Mouse (Mus musculus): ENCODE measurements around the gene Rhoc. TPM values are rescaled to one million over a fixed set of nuclear protein-coding genes. Genes with fewer than 3 reads are reported as not detected.

The Rhoc gene
- polyA plus RNA-seq, 1 experiment from 2014 or later = 20.3 TPM

DNA sequence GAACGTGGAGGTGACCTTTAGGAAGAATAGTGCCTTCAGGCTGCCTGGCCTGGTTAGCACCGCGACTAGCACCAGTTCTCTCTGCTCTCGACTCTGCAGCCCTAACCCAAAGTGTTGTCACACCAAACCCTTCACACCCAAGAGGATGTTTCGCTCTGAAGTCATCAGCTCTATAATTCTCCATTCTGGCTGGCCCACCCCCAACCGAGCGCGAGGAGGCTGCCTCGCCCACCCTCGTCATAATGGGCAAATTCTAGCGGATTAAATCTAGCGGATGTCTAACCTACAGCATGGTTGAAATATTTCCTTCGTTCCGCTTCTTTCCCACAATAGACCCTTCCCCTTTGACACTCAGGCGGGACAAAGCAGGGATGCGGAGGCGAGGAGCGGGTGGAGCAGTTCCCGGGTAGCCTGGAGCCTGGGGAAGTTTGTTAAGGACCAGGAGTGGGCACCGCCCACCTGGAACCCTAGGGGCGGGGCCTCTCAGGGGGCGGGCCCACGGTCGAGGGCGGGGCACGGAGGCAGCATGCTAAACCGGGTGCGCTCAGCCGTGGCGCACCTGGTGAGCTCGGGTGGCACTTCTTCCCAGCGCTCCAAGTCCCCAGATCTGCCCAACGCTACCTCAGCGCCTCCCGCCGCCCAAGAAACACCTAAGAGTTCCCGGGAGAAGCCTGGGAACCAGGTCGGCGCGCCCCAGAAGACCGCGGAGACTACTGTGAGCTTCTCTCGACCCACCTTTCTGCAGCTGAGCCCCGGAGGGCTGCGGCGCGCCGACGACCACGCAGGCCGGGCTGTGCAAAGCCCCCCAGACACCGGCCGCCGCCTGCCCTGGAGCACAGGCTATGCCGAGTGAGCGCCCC, 7.4 kb upstream of the Rhoc start, which contains the start of gene Ppm1j:
TSS of gene Ppm1j (plus strand) at position 496 of the 860 bp plus-strand sequence.
- Histone ChIP-seq H3K4me3 (ENCODE audit: low read depth, low read length) (peak within 1 kb of the TSS; percentile 55), H3K9me3 (replicated peaks; ENCODE audit: control insufficient read depth, low read length) (no peaks in the 10 kb centered on the region), H3K36me3 (ENCODE audit: control insufficient read depth, insufficient read depth) (no peaks in the 10 kb centered on the region), H3K4me1 (ENCODE audit: control insufficient read depth, low read depth, low read length) (peaks cover 16% of the 10 kb centered on the region), H3K9ac (ENCODE audit: low read depth, low read length) (peak within 1 kb of the TSS; percentile 18; the same call in 1 of the 2 replicates), H3K27me3 (ENCODE audit: control insufficient read depth, insufficient read depth, low read depth, low read length) (peaks cover 89% of the 10 kb centered on the region), H3K27ac (ENCODE audit: low read length) (no peak within 1 kb of the TSS), H3K4me2 (ENCODE audit: low read depth, low read length) (peak within 1 kb of the TSS; percentile 72)
- 1% methylated on average over 56 of the region's 56 CpGs for WGBS (ENCODE audit: insufficient replicate concordance)
- peak; percentile 74 for ATAC-seq (ENCODE audit: low read depth)

DNA sequence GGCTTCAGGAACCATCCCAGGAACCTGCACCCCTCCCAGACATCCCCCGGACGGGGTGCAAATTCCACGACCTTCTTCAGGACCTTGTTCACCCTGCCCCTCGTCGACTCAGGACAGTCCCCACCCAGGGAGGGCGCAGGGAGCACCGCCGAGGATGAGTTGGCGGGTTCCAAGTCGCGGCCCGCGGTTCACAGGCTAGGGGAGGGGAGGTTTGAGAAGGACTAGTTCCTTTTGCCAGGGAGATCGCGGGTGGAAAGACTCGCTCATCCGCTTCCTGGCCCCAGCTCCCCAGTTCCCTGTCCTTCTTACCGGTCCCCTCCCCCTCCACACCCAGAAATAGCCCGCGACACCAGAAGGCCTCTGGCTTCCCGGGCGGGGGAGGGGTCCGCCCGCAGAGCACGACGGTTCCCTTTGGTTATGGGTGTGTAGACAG, 6.7 kb upstream of the Rhoc start, which contains the start of gene Fam19a3:
TSS of gene Fam19a3 (minus strand) at position 370 of the 433 bp plus-strand sequence.
- WGBS (ENCODE audit: insufficient replicate concordance) = 0% methylated on average over 26 of the region's 26 CpGs
- H3K4me2 ChIP-seq (ENCODE audit: low read depth, low read length) = peak within 1 kb of the TSS; percentile 72
- peak within 1 kb of the TSS; percentile 55 for H3K4me3 ChIP-seq (ENCODE audit: low read depth, low read length)
- peaks cover 85% of the 10 kb centered on the region for H3K27me3 ChIP-seq (ENCODE audit: control insufficient read depth, insufficient read depth, low read depth, low read length)
- H3K9me3 ChIP-seq (replicated peaks; ENCODE audit: control insufficient read depth, low read length) = no peaks in the 10 kb centered on the region
- peak within 1 kb of the TSS; percentile 18; the same call in 1 of the 2 replicates for H3K9ac ChIP-seq (ENCODE audit: low read depth, low read length)
- no peaks in the 10 kb centered on the region for H3K36me3 ChIP-seq (ENCODE audit: control insufficient read depth, insufficient read depth)
- ATAC-seq (ENCODE audit: low read depth) = 0 out of 2 replicates have a peak, but pooled peaks have one; percentile 2
- no peak within 1 kb of the TSS for H3K27ac ChIP-seq (ENCODE audit: low read length)
- peaks cover 16% of the 10 kb centered on the region for H3K4me1 ChIP-seq (ENCODE audit: control insufficient read depth, low read depth, low read length)

DNA sequence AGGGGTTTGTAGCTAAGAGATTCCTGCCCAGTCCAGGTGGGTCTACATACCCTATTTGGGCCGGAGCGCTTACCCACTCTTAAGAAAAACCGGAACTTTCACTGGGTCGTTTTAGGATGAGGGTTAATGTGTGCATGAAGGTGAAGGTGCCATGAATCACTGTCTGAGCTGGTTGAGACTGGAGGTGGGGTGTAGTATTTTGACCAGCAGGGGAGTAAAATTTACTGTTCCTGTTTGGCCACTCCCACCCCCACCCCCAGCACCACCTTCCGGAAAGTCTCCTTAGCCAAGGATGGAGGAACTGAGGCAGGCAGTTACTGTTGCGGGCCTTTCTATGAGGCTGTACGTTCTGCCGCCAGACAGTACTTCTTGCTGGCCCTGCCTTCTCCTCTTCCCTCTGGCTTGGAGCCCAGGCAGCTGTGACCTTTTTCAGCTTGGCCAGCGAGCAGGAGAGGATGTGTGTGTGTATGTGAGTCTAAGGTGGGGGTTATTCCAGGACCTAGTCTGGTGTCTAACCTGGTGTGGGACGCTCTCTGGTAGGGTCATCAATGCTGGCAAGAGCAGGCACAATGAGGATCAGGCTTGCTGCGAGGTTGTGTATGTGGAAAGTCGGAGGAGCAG, 6.0 kb upstream of the Rhoc start:
- Histone ChIP-seq H3K4me2 (ENCODE audit: low read depth, low read length) (peak overlapping the region; percentile 72), H3K36me3 (ENCODE audit: control insufficient read depth, insufficient read depth) (no peaks in the 10 kb centered on the region), H3K4me3 (ENCODE audit: low read depth, low read length) (peak overlapping the region; percentile 55; the same call in 1 of the 2 replicates), H3K9me3 (replicated peaks; ENCODE audit: control insufficient read depth, low read length) (no peaks in the 10 kb centered on the region), H3K4me1 (ENCODE audit: control insufficient read depth, low read depth, low read length) (peaks cover 16% of the 10 kb centered on the region), H3K27ac (ENCODE audit: low read length) (no peak overlapping the region), H3K27me3 (ENCODE audit: control insufficient read depth, insufficient read depth, low read depth, low read length) (peaks cover 79% of the 10 kb centered on the region), H3K9ac (ENCODE audit: low read depth, low read length) (no peak overlapping the region)
- WGBS (ENCODE audit: insufficient replicate concordance) = 19% methylated on average over 12 of the region's 12 CpGs
- ATAC-seq (ENCODE audit: low read depth) = no peak

DNA sequence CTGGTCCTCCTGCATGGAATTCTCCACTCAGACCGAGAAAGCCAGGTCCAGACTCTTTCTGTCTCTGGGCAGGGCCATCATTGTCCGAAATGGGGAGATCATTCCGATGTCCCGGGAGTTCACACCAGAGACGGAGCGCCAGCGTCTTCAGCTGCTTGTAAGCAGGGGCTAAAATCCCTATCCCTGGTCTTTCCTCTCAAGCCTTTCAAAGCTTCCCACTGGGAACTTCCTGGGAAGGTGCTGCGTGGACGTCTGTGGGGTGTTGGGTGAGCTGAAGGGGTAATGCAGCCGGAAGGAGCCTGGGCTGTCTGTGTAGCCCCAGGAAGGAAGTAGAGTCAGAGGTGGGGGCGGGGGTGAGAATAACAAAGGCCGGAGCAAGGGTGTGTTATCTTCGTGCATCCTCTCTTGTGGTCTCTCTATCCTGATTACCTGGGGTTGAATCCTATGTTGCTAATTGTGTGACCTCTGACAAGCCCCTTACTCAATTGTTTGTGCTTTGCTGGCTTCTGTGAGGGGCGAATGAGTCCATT, 4.1 kb upstream of the Rhoc start:
- 22% methylated on average over 13 of the region's 14 CpGs for WGBS (ENCODE audit: insufficient replicate concordance)
- peaks cover 74% of the 10 kb centered on the region for H3K27me3 ChIP-seq (ENCODE audit: control insufficient read depth, insufficient read depth, low read depth, low read length)
- H3K27ac ChIP-seq (ENCODE audit: low read length) = no peak overlapping the region
- H3K9me3 ChIP-seq (replicated peaks; ENCODE audit: control insufficient read depth, low read length) = no peaks in the 10 kb centered on the region
- no peaks in the 10 kb centered on the region for H3K36me3 ChIP-seq (ENCODE audit: control insufficient read depth, insufficient read depth)
- no peak overlapping the region for H3K9ac ChIP-seq (ENCODE audit: low read depth, low read length)
- no peak overlapping the region for H3K4me2 ChIP-seq (ENCODE audit: low read depth, low read length)
- H3K4me1 ChIP-seq (ENCODE audit: control insufficient read depth, low read depth, low read length) = peaks cover 16% of the 10 kb centered on the region
- no peak for ATAC-seq (ENCODE audit: low read depth)
- no peak overlapping the region for H3K4me3 ChIP-seq (ENCODE audit: low read depth, low read length)

DNA sequence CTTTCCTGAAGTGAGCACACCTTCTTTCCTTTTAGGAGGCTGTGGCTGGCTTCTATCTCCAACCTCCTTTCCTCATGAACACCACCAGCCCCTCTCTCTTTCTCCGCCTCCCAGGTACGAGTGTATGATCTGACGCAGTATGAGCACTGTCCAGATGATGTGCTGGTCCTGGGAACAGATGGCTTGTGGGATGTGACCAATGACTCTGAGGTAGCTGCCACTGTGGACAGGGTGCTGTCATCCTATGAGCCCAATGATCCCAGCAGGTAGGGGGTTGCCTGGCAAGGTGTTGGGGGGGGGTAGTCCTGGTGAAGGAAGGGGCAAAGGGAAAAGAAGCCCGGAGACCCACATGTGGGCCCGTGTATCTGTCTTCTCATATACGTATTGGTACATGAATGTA, 2.9 kb upstream of the Rhoc start:
- Histone ChIP-seq H3K4me1 (ENCODE audit: control insufficient read depth, low read depth, low read length) (peaks cover 16% of the 10 kb centered on the region), H3K27ac (ENCODE audit: low read length) (no peak overlapping the region), H3K36me3 (ENCODE audit: control insufficient read depth, insufficient read depth) (no peaks in the 10 kb centered on the region), H3K9ac (ENCODE audit: low read depth, low read length) (no peak overlapping the region), H3K4me2 (ENCODE audit: low read depth, low read length) (no peak overlapping the region), H3K4me3 (ENCODE audit: low read depth, low read length) (no peak overlapping the region), H3K9me3 (replicated peaks; ENCODE audit: control insufficient read depth, low read length) (no peaks in the 10 kb centered on the region), H3K27me3 (ENCODE audit: control insufficient read depth, insufficient read depth, low read depth, low read length) (peaks cover 69% of the 10 kb centered on the region)
- ATAC-seq (ENCODE audit: low read depth) = no peak
- WGBS (ENCODE audit: insufficient replicate concordance) = 66% methylated on average over 6 of the region's 6 CpGs

DNA sequence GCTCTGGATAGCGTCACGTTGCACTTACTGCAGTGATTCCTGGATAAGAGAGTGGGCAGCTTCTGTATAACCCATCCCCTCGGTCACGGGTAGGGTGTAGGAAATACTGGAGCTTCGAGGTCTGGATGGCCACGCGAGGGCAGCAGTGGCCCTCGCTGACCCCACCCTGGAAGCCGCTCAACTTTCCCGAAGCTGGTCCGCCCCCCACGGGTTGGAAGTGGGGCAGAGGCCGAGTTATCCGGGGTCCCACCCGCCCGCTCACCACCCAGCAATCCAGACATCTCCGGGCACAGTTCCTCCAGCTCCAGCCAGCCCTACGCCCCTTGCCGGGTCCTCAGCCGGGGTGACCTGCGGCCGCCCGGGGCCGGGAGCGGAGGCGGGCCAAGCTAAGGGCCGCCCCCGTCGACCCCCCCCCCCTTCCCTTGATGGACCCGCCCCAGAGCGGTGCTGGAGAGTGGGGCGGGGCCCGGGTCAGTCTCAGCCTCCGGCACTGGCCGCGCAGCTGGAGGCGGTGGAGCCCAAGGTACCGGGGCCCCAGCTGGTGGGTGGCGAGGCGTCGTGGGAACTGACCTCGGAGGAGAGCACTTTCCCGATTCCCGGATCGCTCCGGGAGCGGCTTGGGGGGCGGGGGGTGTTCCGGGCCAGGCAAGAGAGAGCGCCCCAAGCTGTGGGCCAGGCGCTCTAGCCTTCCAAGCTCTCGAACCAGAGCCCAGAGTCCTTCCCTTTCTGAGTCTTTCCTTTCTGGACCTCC, 561 bp downstream of the Rhoc start:
- Histone ChIP-seq H3K9me3 (replicated peaks; ENCODE audit: control insufficient read depth, low read length) (no peaks in the 10 kb centered on the region), H3K4me2 (ENCODE audit: low read depth, low read length) (peak overlapping the region; percentile 57), H3K27me3 (ENCODE audit: control insufficient read depth, insufficient read depth, low read depth, low read length) (peaks cover 34% of the 10 kb centered on the region), H3K4me1 (ENCODE audit: control insufficient read depth, low read depth, low read length) (peaks cover 10% of the 10 kb centered on the region), H3K9ac (ENCODE audit: low read depth, low read length) (peak overlapping the region; percentile 52), H3K27ac (ENCODE audit: low read length) (no peak overlapping the region), H3K4me3 (ENCODE audit: low read depth, low read length) (peak overlapping the region; percentile 57), H3K36me3 (ENCODE audit: control insufficient read depth, insufficient read depth) (no peaks in the 10 kb centered on the region)
- peak; percentile 86 for ATAC-seq (ENCODE audit: low read depth)
- 1% methylated on average over 49 of the region's 52 CpGs for WGBS (ENCODE audit: insufficient replicate concordance)

DNA sequence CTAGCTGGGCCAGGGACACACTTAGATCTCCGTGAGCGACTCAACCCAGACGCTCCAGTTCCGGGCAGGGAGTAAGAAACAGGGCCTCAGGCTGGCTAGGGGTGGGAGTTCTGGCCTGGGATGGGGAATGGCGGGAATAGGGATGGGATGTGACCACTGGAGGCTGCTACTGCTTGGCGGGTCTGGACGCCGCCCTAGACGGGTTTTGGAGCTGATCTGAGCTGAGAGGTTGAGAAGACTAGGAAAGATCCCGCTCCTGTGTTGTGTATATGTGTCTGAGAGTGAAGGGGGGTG, 1.1 kb downstream of the Rhoc start:
- H3K27me3 ChIP-seq (ENCODE audit: control insufficient read depth, insufficient read depth, low read depth, low read length) = peaks cover 29% of the 10 kb centered on the region
- H3K9ac ChIP-seq (ENCODE audit: low read depth, low read length) = peak overlapping the region; percentile 52

DNA sequence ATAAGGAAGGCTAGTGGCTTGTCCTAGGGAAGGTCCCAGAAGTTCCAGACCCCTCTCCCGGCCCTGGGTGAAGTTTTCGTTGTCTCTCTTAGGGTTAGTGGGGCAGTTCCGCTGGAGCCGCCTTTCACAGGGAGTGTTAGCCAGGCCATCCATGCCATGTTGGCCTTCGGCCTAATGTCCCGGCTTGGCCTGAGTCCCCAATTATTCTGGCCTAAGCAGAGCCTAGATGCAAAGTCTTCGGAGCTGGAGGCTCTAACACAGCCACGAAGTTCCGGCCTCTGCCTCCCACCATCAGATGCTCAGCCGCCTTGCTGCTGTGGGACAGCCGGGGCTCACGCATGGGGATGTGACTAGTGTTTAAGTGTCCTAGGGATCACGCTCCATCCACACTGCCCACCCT, 1.6 kb downstream of the Rhoc start:
- peak overlapping the region; percentile 57 for H3K4me3 ChIP-seq (ENCODE audit: low read depth, low read length)
- no peaks in the 10 kb centered on the region for H3K36me3 ChIP-seq (ENCODE audit: control insufficient read depth, insufficient read depth)
- no peaks in the 10 kb centered on the region for H3K9me3 ChIP-seq (replicated peaks; ENCODE audit: control insufficient read depth, low read length)
- 70% methylated on average over 13 of the region's 13 CpGs for WGBS (ENCODE audit: insufficient replicate concordance)
- H3K9ac ChIP-seq (ENCODE audit: low read depth, low read length) = 0 out of 2 replicates have a peak overlapping the region, but pooled peaks have one; percentile 4
- H3K27ac ChIP-seq (ENCODE audit: low read length) = no peak overlapping the region
- peaks cover 17% of the 10 kb centered on the region for H3K4me1 ChIP-seq (ENCODE audit: control insufficient read depth, low read depth, low read length)
- no peak for ATAC-seq (ENCODE audit: low read depth)
- peaks cover 27% of the 10 kb centered on the region for H3K27me3 ChIP-seq (ENCODE audit: control insufficient read depth, insufficient read depth, low read depth, low read length)
- peak overlapping the region; percentile 57 for H3K4me2 ChIP-seq (ENCODE audit: low read depth, low read length)

More for the DNA sequence above, 1.1 kb downstream of the Rhoc start:
- no peak overlapping the region for H3K27ac ChIP-seq (ENCODE audit: low read length)
- peak overlapping the region; percentile 57 for H3K4me3 ChIP-seq (ENCODE audit: low read depth, low read length)
- H3K9me3 ChIP-seq (replicated peaks; ENCODE audit: control insufficient read depth, low read length) = no peaks in the 10 kb centered on the region
- peak overlapping the region; percentile 57 for H3K4me2 ChIP-seq (ENCODE audit: low read depth, low read length)
- 20% methylated on average over 10 of the region's 10 CpGs for WGBS (ENCODE audit: insufficient replicate concordance)
- H3K4me1 ChIP-seq (ENCODE audit: control insufficient read depth, low read depth, low read length) = peaks cover 15% of the 10 kb centered on the region
- H3K36me3 ChIP-seq (ENCODE audit: control insufficient read depth, insufficient read depth) = no peaks in the 10 kb centered on the region
- ATAC-seq (ENCODE audit: low read depth) = 0 out of 2 replicates have a peak, but pooled peaks have one; percentile 2

All from liver, embryonic 16.5 days (tissue).